Mouse (Mus musculus) cerebellum, postnatal 10 days (tissue): ENCODE results near the gene Chchd3.

ENCODE experiments used
- DNase-seq, 2 experiments: peaks; one replicate each; pipeline ENCODE4 v3.0.0; 2021; ENCODE audit warnings: mixed read lengths in 2 of 2

The Chchd3 gene

GRCm38 (mm10) chr6:32931106-32931770 is 128.8 kb downstream of the Chchd3 start:
- no peak for DNase-seq

- DNase-seq: no peak
Observed at GRCm38 (mm10) chr6:32922391-32922790, 137.7 kb downstream of the Chchd3 start.

- DNase-seq: no peak
Observed at GRCm38 (mm10) chr6:32920091-32920490, 140.0 kb downstream of the Chchd3 start.

- no peak for DNase-seq
Observed at GRCm38 (mm10) chr6:32910692-32911091, 149.4 kb downstream of the Chchd3 start.

GRCm38 (mm10) chr6:32899061-32899460 is 161.0 kb downstream of the Chchd3 start:
- DNase-seq: peak in 1 of 2 experiments; percentile 29

- DNase-seq: no peak
Observed at GRCm38 (mm10) chr6:32894100-32894499, 166.0 kb downstream of the Chchd3 start.

GRCm38 (mm10) chr6:32890726-32891125 is 169.3 kb downstream of the Chchd3 start:
- DNase-seq: no peak

GRCm38 (mm10) chr6:32888894-32889529 is 171.0 kb downstream of the Chchd3 start:
- DNase-seq: no peak

GRCm38 (mm10) chr6:32878586-32878985 is 181.5 kb downstream of the Chchd3 start:
- no peak for DNase-seq

- no peak for DNase-seq
Observed at GRCm38 (mm10) chr6:32874176-32874575, 185.9 kb downstream of the Chchd3 start.

- DNase-seq: no peak
Observed at GRCm38 (mm10) chr6:32872805-32873204, 187.3 kb downstream of the Chchd3 start.

- DNase-seq: no peak
Observed at GRCm38 (mm10) chr6:32850960-32851359, 209.1 kb downstream of the Chchd3 start.

- DNase-seq: no peak
Observed at GRCm38 (mm10) chr6:32848974-32849373, 211.1 kb downstream of the Chchd3 start.

- no peak for DNase-seq
Observed at GRCm38 (mm10) chr6:32845463-32845862, 214.6 kb downstream of the Chchd3 start.

- no peak for DNase-seq
Observed at GRCm38 (mm10) chr6:32837939-32838301, 222.1 kb downstream of the Chchd3 start.

- peak in 1 of 2 experiments; percentile 10 for DNase-seq
Observed at GRCm38 (mm10) chr6:32837165-32837938, 222.7 kb downstream of the Chchd3 start.

- DNase-seq: peak; percentile 6 to 7
Observed at GRCm38 (mm10) chr6:32823856-32824620, 236.0 kb downstream of the Chchd3 start.

- no peak for DNase-seq
Observed at GRCm38 (mm10) chr6:32818961-32819360, 241.1 kb downstream of the Chchd3 start.

- DNase-seq: no peak
Observed at GRCm38 (mm10) chr6:32808796-32809195, 251.3 kb downstream of the Chchd3 start.

GRCm38 (mm10) chr6:32807771-32808170 is 252.3 kb downstream of the Chchd3 start:
- DNase-seq: no peak

- DNase-seq: no peak
Observed at GRCm38 (mm10) chr6:32803646-32804045, 256.4 kb downstream of the Chchd3 start.

GRCm38 (mm10) chr6:32801776-32802175 is 258.3 kb downstream of the Chchd3 start:
- DNase-seq: peak; percentile 28 to 29

- DNase-seq: no peak
Observed at GRCm38 (mm10) chr6:32797525-32797924, 262.5 kb downstream of the Chchd3 start.
